11 mouse cellular contexts compared by ENCODE assay signal in genomic region chr6:78460191-78460825, GRCm38 (mm10). TPM values are rescaled to one million over a fixed set of nuclear protein-coding genes. Genes with fewer than 3 reads are reported as not detected.
A peak's percentile ranks its signal among the peaks of the same experiment; 100 is the strongest.
DNase-seq lines count a peak whose midpoint lies in the region; ATAC-seq and TF ChIP-seq lines count a peak whose summit lies in the region.
"Had no signal": no experiment of that assay in that cellular context is flagged by ENCODE, and none has a peak within 500 bp of the region (broad histone marks: within the 10 kb centered on the region; RNA-seq: fewer than 3 reads in every experiment).

No protein-coding gene starts in this region.

- TF ChIP-seq CTCF in gastrocnemius, adult 2 months (IDR thresholded peaks at IDR 0.05) = no peak
- TF ChIP-seq CTCF in lung, adult 2 months (IDR thresholded peaks at IDR 0.05; ENCODE audit: insufficient read depth, low read length) = no peak

- no peaks in the 10 kb centered on the region for H3K27me3 ChIP-seq in neural tube, embryonic 13.5 days
- H3K27me3 ChIP-seq in midbrain, embryonic 12.5 days = no peaks in the 10 kb centered on the region

- no peak overlapping the region for H3K9ac ChIP-seq in neural tube, embryonic 13.5 days
- H3K9ac ChIP-seq in midbrain, embryonic 12.5 days (replicated peaks) = no peak overlapping the region

- intact Hi-C loops in gastrocnemius, adult 2 months (cut with DNase I) = no loop called here

- H3K9me3 ChIP-seq in neural tube, embryonic 13.5 days = no peaks in the 10 kb centered on the region
- no peaks in the 10 kb centered on the region for H3K9me3 ChIP-seq in midbrain, embryonic 12.5 days

- H3K36me3 ChIP-seq in neural tube, embryonic 13.5 days = no peaks in the 10 kb centered on the region
- no peaks in the 10 kb centered on the region for H3K36me3 ChIP-seq in midbrain, embryonic 12.5 days

- no peak overlapping the region for H3K27ac ChIP-seq in neural tube, embryonic 13.5 days (replicated peaks)
- H3K27ac ChIP-seq in midbrain, embryonic 12.5 days (replicated peaks) = no peak overlapping the region
- no peak overlapping the region for H3K27ac ChIP-seq in gastrocnemius, adult 2 months

- H3K4me3 ChIP-seq in neural tube, embryonic 13.5 days = no peak overlapping the region
- H3K4me3 ChIP-seq in midbrain, embryonic 12.5 days = no peak overlapping the region
- no peak overlapping the region for H3K4me3 ChIP-seq in gastrocnemius, adult 2 months
- no peak overlapping the region for H3K4me3 ChIP-seq in lung, adult 2 months (replicated peaks; ENCODE audit: extremely low read depth, low read depth, low read length)

- H3K4me1 ChIP-seq in neural tube, embryonic 13.5 days (replicated peaks) = no peaks in the 10 kb centered on the region
- H3K4me1 ChIP-seq in midbrain, embryonic 12.5 days = peaks cover 3% of the 10 kb centered on the region; the same call in 1 of the 2 replicates
- H3K4me1 ChIP-seq in lung, adult 2 months (ENCODE audit: control insufficient read depth, insufficient read depth, low read length) = no peaks in the 10 kb centered on the region

- WGBS in neural tube, embryonic 13.5 days = 68% methylated on average over 3 of the region's 3 CpGs
- 28% methylated on average over 3 of the region's 3 CpGs for WGBS in midbrain, embryonic 12.5 days
- 62% methylated on average over 3 of the region's 3 CpGs for whole genome bisulfite sequencing in lung, adult 2 months

- 0 out of 2 replicates have a peak, but pooled peaks have one; percentile 8 for ATAC-seq in neural tube, embryonic 13.5 days (ENCODE audit: low read depth)
- ATAC-seq in midbrain, embryonic 12.5 days (ENCODE audit: low FRiP score, low read depth) = peak; percentile 74
- no peak for ATAC-seq in megakaryocyte, adult 5-6 weeks (ENCODE audit: poor library complexity, severe bottlenecking)

- H3K4me2 ChIP-seq in neural tube, embryonic 13.5 days = no peak overlapping the region
- no peak overlapping the region for H3K4me2 ChIP-seq in midbrain, embryonic 12.5 days (replicated peaks)

- no peak for TF ChIP-seq POLR2A in lung, adult 2 months (IDR thresholded peaks at IDR 0.05; ENCODE audit: borderline replicate concordance, extremely low read depth, low read depth, low read length)

- no peak for DNase-seq in neural tube, embryonic 10.5 days (ENCODE audit: extremely low spot score, low spot score)
- DNase-seq in layer of hippocampus, adult 18-20 months (ENCODE audit: low spot score in 2 of 2) = peak; percentile 50 to 84
- no peak for DNase-seq in gastrocnemius, adult 2 months
- DNase-seq in adipocyte (ENCODE audit: low spot score) = no peak
- DNase-seq in lung, adult 2 months = no peak
- DNase-seq: cerebellum, adult 18-20 months had no signal

RNA-seq across cellular contexts. Expression of gene Reg3g, which starts 8.4 kb away (rescaled TPM):
- not detected in 2 replicates for polyA plus RNA-seq in neural tube, embryonic 13.5 days (2015; fragmentation: Nextera tagmentation; extraction: Ambion mirVana)
- not detected for total RNA-seq in layer of hippocampus, adult 18-20 months (2021)
- not detected in 2 replicates for polyA plus RNA-seq in midbrain, embryonic 12.5 days (2016; fragmentation: Nextera tagmentation; extraction: Ambion mirVana)
- total RNA-seq in megakaryocyte, adult 5-6 weeks (2015) = not detected in 2 replicates
- not detected in 2 replicates for total RNA-seq in megakaryocyte, adult 5-6 weeks (2017)
- not detected for total RNA-seq in gastrocnemius, adult 2 months (2021)
- 31.7 and 34.3 TPM in 2 replicates for polyA plus RNA-seq in lung, adult 2 months (2012; rRNA removed)
- total RNA-seq: gastrocnemius, adult 8-10 months had no signal
- polyA plus RNA-seq: limb, embryonic 14.5 days had no signal

RNA-seq across cellular contexts. Expression of gene Reg1, which starts 37.8 kb away (rescaled TPM):
- not detected in 2 replicates for polyA plus RNA-seq in neural tube, embryonic 13.5 days (2015; fragmentation: Nextera tagmentation; extraction: Ambion mirVana)
- not detected for total RNA-seq in layer of hippocampus, adult 18-20 months (2021)
- not detected in 2 replicates for polyA plus RNA-seq in midbrain, embryonic 12.5 days (2016; fragmentation: Nextera tagmentation; extraction: Ambion mirVana)
- not detected in 2 replicates for total RNA-seq in megakaryocyte, adult 5-6 weeks (2015)
- total RNA-seq in megakaryocyte, adult 5-6 weeks (2017) = not detected in 2 replicates
- not detected for total RNA-seq in gastrocnemius, adult 2 months (2021)
- 0.98 TPM in 1 of 2 replicates, not detected in the other for polyA plus RNA-seq in lung, adult 2 months (2012; rRNA removed)
- total RNA-seq: gastrocnemius, adult 8-10 months had no signal
- polyA plus RNA-seq: limb, embryonic 14.5 days had no signal

Comparison
In these comparisons a context has a peak if more than half of its experiments do, and no peak if none do; other contexts are left out.
1. DNase-seq: peak in layer of hippocampus, adult 18-20 months (2 of 2); none in neural tube, embryonic 10.5 days (single experiment), gastrocnemius, adult 2 months (single experiment), adipocyte (single experiment) and lung, adult 2 months (single experiment).